Mouse (Mus musculus) ES-E14 (cell line): ENCODE data around the gene 1110059E24Rik.

Experiments used
- CHD2 ChIP-seq: IDR thresholded peaks from 2 replicates; pipeline ENCODE4 v1.6.1; 2014; ENCODE audit warnings: mild to moderate bottlenecking, low read depth, low read length, inconsistent platforms
- HCFC1 ChIP-seq: IDR thresholded peaks from 2 replicates; pipeline ENCODE4 v1.6.1; 2012; ENCODE audit warnings: low read length, inconsistent platforms, borderline replicate concordance; ENCODE audit not compliant: insufficient read depth
- MAFK ChIP-seq: IDR thresholded peaks from 2 replicates; pipeline ENCODE4 v1.6.1; 2014; ENCODE audit warnings: mild to moderate bottlenecking, low read depth, low read length, inconsistent platforms; ENCODE audit not compliant: insufficient read depth
- ZC3H11A ChIP-seq: IDR thresholded peaks from 2 replicates; pipeline ENCODE4 v1.6.1; 2012; ENCODE audit warnings: low read depth, mild to moderate bottlenecking, inconsistent platforms, low read length, borderline replicate concordance

DNA sequence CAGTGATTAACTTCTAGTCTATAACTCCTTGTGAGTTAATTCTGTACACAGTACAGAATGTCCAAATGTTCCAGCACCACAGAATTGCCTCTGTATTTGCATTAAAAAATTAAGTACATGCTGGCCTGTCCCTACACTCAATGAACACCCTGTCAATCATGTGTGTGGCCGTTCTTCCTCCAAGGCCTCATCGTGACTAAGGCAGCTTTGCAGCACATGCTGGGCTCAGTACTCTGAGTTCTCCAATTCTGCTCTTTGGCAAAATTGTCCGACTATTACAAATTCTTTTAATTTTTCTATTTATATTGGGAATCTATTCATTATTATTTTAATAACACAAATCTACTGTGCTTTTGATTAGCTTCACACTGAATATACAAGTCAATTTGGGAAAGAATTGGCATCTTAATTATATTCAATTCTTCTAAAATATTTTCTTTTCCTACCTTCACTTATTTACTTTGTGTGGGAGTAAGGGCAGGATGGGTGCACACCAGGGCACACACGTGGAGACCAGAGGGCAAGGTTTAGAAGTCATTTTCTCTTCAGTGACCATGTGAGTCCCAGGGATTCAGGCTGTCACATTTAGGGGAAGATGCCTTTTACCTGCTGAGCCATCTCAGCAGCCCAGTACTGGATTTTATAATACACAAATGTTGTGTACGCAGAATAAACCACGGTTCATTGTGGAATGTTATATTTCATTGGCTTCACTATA, 26.3 kb downstream of the 1110059E24Rik start:
- TF ChIP-seq MAFK (no peak), CHD2 (no peak), ZC3H11A (no peak), HCFC1 (no peak)
